Mouse (Mus musculus) lung, postnatal 10 days (tissue): Measurements from ENCODE around the gene Camk2d.
A peak's percentile ranks its signal among the peaks of the same experiment; 100 is the strongest.

Source experiments
- DNase-seq: peaks from one replicate; pipeline ENCODE4 v3.0.0; 2021

Gene Camk2d

GRCm38 (mm10) chr3:126824930-126825329 is 228.8 kb downstream of the Camk2d start:
- no peak for DNase-seq

DNA sequence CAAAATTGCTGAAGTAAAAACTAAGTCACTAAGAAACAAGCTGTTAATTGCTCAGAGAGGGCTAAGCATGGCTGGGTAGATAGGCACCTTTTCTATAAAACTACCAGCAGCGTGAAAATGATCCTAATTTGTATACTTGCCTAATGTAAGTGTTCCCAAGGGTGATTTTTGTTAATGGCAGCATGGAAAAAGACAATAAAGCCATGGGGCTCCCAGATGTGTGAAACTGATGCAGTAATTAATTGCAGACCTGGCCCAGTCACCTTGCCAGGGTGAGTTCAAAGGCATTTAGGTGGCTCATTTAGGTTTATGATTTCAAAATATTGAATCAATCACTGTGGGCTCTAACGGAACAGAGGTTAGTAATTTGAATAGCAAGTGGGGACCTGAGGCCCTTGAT is 230.1 kb downstream of the Camk2d start:
- no peak for DNase-seq

DNA sequence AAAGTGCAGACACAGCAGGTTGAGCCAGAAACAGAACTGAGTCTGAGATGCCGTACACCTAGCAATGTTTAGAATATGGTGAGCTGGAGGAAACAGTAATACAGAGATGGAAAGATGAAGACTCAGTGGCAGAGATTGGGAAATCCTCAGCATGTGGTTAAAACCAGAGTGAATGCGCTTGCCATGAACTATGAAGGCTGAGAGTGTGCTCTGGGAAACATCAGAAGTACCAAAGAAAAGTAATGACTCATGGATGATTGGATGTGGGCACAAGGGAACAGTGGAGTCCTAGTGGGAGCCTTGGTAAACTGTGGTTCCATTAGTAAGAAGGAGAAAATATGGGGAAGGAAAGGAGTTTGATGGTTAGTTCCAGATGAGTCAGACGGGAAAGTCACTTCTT is 231.8 kb downstream of the Camk2d start:
- no peak for DNase-seq

DNA sequence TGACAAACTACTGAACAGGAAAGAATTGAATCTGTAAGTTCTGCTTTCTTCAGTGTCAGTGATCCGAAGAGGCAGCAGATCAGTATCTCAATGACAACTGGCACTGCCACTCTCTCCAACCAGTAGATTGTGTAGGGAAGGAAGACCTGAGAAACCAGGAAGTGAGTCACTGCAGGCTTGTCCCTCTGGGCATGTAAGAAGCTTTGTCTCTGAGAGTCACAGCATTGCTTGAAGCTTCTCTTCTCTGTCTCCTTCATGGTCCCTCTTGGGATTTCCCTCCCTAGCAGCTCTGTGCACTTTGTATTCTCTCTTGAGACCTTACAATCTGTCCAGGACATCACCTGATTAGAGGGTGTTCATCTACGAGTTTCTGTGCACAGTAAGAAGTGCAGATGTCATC is 233.7 kb downstream of the Camk2d start:
- DNase-seq: no peak

DNA sequence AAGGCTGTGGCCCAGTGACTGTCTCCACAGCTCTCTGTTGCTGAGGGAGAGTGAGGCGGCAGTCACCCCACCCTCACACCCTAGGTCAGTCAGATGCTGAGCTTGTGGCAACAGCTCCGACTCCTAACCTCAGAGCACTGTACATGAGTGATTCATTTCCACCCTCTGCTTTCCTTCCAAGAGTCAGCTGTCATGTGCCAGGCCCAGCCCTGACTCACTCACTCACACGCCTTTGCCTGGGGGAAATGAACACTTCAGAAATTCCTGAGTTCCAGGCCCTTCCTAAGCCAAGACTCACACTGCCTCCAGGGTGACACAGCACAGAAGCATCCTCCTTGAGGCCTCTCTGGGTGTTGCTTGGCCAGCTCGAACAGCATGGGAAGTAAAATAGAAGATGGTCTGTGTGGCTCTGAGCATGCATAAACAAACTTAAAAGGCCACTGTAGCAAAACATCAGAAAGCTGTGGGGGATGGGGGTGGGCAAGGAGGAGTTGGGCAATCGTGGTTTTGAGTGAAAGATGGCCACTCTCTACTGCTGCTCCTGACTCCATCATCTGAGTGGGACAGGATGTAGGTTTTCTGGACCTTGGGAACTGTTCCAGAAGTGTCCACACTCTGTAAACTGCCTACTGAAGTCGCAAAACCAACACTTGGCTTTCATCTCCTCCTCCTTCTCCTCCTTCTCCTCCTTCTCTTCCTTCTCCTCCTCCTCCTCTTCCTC is 235.5 kb downstream of the Camk2d start:
- peak; percentile 82 for DNase-seq

DNA sequence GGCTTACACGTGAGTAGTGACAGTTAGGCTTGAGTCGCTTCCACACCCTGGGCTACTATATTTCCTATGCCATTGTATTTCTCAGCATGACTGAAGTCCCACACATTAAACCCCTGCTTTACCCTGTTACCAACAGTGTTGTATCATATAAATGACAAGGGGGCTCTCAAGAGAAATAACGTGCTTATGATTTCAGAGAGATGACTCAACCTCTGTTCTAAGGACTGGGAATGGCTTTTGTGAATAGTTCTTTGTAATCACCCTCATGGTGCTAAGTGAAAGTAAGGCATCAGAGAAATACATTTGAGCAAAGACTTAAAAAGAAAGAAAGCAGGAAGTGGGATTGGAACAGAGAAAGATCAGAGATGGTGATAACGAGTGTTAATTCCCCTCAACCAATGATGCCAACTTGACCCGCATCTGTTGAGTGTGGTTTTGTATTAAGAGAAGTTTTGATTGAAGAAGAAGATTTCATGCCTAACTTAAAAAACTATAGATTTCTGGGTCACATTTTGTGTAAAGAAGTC is 238.6 kb downstream of the Camk2d start:
- DNase-seq: no peak

DNA sequence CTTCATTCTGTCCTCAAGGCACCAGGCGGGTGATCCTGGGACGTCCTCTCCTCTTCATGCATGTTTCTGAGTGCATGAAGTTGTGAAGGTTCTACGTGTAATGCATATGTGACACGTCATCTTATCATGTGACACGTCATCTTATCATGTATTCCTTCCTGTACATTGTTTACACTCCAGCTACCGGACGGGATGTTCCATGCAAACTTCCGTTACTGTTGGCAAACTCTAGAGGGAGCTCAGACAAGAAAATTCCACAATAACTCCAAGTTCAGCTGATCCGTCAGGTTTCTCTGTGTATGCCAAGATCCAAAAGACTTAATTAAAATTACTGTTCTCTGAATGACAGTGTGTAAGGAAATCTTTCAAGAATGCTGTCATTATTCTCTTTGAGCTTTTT is 246.7 kb downstream of the Camk2d start:
- no peak for DNase-seq

- peak; percentile 50 for DNase-seq
These were observed 248.7 kb downstream of the Camk2d start for GRCm38 (mm10) chr3:126844809-126845208.

- no peak for DNase-seq
These were observed 252.0 kb downstream of the Camk2d start for GRCm38 (mm10) chr3:126848081-126848480.

DNA sequence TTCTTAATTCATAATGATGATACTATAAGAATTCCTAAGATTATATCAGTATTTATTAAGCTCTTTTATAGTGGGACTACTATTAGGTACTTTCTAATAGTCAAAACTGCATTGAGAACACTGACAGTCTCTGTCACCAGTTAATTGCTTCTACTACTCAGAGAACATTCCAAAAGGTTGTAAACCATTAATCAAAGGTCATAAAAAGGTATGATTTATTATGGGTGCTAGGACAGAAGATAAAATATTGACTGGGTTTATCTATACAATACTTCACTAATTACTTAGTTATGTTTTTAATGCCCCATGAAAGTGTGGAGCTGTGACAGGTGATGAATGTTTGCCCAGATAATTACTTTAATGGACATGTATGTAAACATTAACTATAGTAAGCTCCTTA is 264.3 kb downstream of the Camk2d start:
- DNase-seq: no peak

DNA sequence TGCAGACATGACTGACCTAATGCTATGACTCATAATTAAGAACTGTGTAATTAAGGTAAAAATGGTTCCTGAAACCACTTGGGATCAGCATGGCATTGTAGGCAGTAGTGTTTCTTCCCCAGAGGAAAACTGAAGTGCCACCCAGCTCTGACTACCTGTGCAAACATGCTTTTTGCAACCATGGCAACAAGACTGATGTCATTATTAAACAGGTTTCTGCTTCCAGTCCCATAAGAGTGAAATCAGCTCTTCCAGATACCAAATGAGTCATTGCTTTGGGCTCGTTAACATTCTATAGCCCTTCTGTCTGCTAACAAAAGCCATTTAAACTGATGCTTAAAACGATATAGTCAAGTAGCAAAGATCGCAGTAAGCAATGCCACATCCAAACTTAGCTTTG is 273.5 kb downstream of the Camk2d start:
- peak; percentile 5 for DNase-seq

- DNase-seq: no peak
These were observed 274.6 kb downstream of the Camk2d start for GRCm38 (mm10) chr3:126870688-126871087.

DNA sequence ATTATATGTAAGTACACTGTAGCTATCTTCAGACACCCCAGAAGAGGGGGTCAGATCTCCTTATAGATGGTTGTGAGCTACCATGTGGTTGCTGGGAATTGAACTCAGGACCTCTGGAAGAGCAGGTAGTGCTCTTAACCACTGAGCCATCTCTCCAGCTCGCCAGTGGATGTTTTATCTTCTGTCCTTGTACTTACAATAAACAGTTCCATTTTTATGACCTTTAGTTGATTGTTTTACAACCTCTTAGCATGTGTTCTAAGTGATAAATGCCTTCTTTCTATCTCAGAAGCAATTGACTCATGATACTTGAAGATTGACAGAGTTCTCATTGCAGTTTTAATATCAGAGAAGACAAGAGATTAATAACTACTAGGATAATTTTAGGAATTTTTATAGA is 282.1 kb downstream of the Camk2d start:
- DNase-seq: no peak

GRCm38 (mm10) chr3:126886090-126886489 is 290.0 kb downstream of the Camk2d start:
- no peak for DNase-seq

DNA sequence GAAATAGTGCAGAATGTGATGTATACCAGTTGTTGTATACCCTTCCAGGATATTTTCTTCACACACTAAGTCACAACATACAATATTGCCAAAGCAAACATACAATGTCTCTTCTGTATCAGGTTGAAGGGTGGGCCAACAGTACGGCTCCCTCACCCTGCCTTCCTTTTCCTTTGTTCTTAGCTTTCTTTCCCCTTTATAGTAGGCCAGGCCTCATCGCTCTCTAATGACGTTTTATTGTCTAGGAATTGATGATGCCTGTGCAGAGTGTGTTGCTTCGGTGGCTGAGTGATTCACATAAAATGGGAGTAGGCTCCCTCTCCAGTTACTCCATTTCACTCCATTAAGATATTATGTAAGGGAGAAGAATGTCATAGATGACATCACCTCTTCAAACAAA is 290.5 kb downstream of the Camk2d start:
- DNase-seq: no peak
